Mouse (Mus musculus): Measurements from ENCODE around the gene Mccc1. TPM values are rescaled to one million over a fixed set of nuclear protein-coding genes. Genes with fewer than 3 reads are reported as not detected.
A peak's percentile ranks its signal among the peaks of the same experiment; 100 is the strongest.

Gene Mccc1
- polyA plus RNA-seq, 1 experiment: 24.7 TPM

GRCm38 (mm10) chr3:36004028-36004895 is 3.8 kb upstream of the Mccc1 start:
- Histone ChIP-seq H3K4me3 (ENCODE audit: insufficient read depth, low read length) (no peak overlapping the region), H3K27ac (ENCODE audit: insufficient read depth, low read depth, low read length) (no peak overlapping the region), H3K4me1 (ENCODE audit: control insufficient read depth, insufficient read depth, low read length) (no peaks in the 10 kb centered on the region)
- no peak for TF ChIP-seq CTCF (IDR thresholded peaks at IDR 0.05; ENCODE audit: low read depth, low read length)
- no peak for TF ChIP-seq POLR2A (IDR thresholded peaks at IDR 0.05; ENCODE audit: borderline replicate concordance, low read depth, low read length)

GRCm38 (mm10) chr3:35994552-35995531 is 5.6 kb downstream of the Mccc1 start:
- H3K4me3 ChIP-seq (ENCODE audit: insufficient read depth, low read length): no peak overlapping the region
- no peak overlapping the region for H3K27ac ChIP-seq (ENCODE audit: insufficient read depth, low read depth, low read length)
- TF ChIP-seq POLR2A (IDR thresholded peaks at IDR 0.05; ENCODE audit: borderline replicate concordance, low read depth, low read length): no peak
- no peak for TF ChIP-seq CTCF (IDR thresholded peaks at IDR 0.05; ENCODE audit: low read depth, low read length)
- no peaks in the 10 kb centered on the region for H3K4me1 ChIP-seq (ENCODE audit: control insufficient read depth, insufficient read depth, low read length)

DNA sequence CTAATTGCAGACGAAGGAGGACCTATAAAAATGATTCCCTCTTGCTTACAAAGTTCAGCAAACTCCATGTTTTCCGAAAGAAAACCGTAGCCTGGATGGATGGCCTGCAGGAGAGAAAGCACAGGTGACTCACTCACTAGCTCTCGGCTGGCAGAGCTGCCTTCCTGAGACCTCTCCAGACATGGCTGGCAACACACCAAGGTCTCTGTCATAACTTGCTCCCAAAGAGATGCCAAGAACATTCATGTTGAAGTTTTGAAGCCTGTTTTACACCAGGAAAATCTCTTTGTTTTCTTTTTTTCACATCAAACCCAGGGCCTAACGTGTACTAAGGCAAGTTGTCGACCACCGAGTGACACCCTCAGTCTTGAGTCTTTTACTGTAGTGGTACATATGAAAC is 9.8 kb downstream of the Mccc1 start:
- H3K4me1 ChIP-seq (ENCODE audit: control insufficient read depth, insufficient read depth, low read length): no peaks in the 10 kb centered on the region
- H3K4me3 ChIP-seq (ENCODE audit: insufficient read depth, low read length): no peak overlapping the region
- H3K27ac ChIP-seq (ENCODE audit: insufficient read depth, low read depth, low read length): no peak overlapping the region
- TF ChIP-seq POLR2A (IDR thresholded peaks at IDR 0.05; ENCODE audit: borderline replicate concordance, low read depth, low read length) (no peak), CTCF (IDR thresholded peaks at IDR 0.05; ENCODE audit: low read depth, low read length) (no peak)

DNA sequence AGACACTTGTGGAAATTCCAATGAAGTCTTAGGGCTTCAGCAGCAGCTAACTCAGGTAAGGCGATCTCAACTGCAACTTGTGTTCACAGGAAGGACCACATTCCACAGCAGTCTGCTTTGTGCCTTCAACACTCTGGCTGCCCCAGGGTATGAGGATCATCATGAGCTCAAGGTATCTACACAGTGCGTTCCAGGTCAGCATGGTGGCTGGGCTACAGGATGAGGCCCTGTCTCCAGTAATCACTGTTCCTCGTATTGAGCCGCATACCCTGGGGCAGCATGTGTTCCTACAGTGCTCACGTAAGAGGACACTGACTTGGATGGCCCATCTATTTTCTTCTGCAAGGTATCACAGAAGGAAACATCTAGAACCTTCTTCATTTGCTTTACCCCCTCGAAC is 12.4 kb downstream of the Mccc1 start:
- H3K4me1 ChIP-seq (ENCODE audit: control insufficient read depth, insufficient read depth, low read length): no peaks in the 10 kb centered on the region
- H3K27ac ChIP-seq (ENCODE audit: insufficient read depth, low read depth, low read length): no peak overlapping the region
- no peak overlapping the region for H3K4me3 ChIP-seq (ENCODE audit: insufficient read depth, low read length)
- TF ChIP-seq POLR2A (IDR thresholded peaks at IDR 0.05; ENCODE audit: borderline replicate concordance, low read depth, low read length): no peak
- TF ChIP-seq CTCF (IDR thresholded peaks at IDR 0.05; ENCODE audit: low read depth, low read length): no peak

DNA sequence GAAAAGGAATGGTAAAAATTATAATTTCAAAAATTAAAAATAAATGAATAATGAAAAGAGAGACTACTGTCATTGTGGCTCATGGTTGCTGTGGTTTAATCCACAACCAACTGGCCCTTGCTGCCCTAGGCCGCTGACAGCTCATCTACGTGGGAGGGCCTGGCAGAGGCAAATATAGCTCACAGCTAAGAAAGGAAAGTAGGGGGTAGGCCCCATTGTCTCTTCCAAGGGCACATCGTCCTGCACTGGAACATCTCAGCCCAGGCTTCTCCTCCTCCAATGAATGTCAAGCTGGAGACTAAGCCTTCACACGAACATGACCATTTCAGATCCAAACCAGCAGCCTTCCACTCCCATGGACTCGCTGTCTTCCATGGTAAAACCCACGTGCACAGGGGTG is 14.2 kb downstream of the Mccc1 start:
- no peak overlapping the region for H3K4me3 ChIP-seq (ENCODE audit: insufficient read depth, low read length)
- no peak for TF ChIP-seq CTCF (IDR thresholded peaks at IDR 0.05; ENCODE audit: low read depth, low read length)
- no peak for TF ChIP-seq POLR2A (IDR thresholded peaks at IDR 0.05; ENCODE audit: borderline replicate concordance, low read depth, low read length)
- H3K27ac ChIP-seq (ENCODE audit: insufficient read depth, low read depth, low read length): no peak overlapping the region
- H3K4me1 ChIP-seq (ENCODE audit: control insufficient read depth, insufficient read depth, low read length): no peaks in the 10 kb centered on the region

GRCm38 (mm10) chr3:35973551-35973950 is 26.9 kb downstream of the Mccc1 start:
- TF ChIP-seq POLR2A (IDR thresholded peaks at IDR 0.05; ENCODE audit: borderline replicate concordance, low read depth, low read length) (no peak), CTCF (IDR thresholded peaks at IDR 0.05; ENCODE audit: low read depth, low read length) (peak; percentile 20; the same call in 1 of the 2 replicates)

GRCm38 (mm10) chr3:35972985-35973384 is 27.5 kb downstream of the Mccc1 start:
- no peak overlapping the region for H3K27ac ChIP-seq (ENCODE audit: insufficient read depth, low read depth, low read length)
- H3K4me3 ChIP-seq (ENCODE audit: insufficient read depth, low read length): no peak overlapping the region
- no peaks in the 10 kb centered on the region for H3K4me1 ChIP-seq (ENCODE audit: control insufficient read depth, insufficient read depth, low read length)
- TF ChIP-seq CTCF (IDR thresholded peaks at IDR 0.05; ENCODE audit: low read depth, low read length) (no peak), POLR2A (IDR thresholded peaks at IDR 0.05; ENCODE audit: borderline replicate concordance, low read depth, low read length) (no peak)

More at GRCm38 (mm10) chr3:35973551-35973950, 26.9 kb downstream of the Mccc1 start:
- Histone ChIP-seq H3K4me3 (ENCODE audit: insufficient read depth, low read length) (no peak overlapping the region), H3K4me1 (ENCODE audit: control insufficient read depth, insufficient read depth, low read length) (no peaks in the 10 kb centered on the region), H3K27ac (ENCODE audit: insufficient read depth, low read depth, low read length) (no peak overlapping the region)

DNA sequence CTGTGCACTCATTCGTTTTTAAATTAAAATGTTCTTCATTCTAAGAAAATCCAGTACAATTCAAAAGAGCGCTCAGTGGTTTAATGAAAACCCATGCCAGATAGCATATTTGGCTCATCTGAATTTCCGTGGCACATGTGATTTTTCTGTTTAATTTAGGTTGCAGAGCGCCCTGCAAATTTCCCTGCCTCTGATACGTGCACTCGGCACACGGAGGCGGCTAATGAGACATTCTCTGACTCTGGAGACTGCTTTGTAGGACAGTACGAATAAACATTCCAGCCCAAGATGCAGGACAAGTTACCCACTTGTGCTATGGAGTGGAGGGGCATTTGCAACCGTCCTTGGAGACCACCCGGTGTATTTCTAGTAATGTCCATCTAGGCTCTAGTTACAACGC is 29.3 kb downstream of the Mccc1 start:
- Histone ChIP-seq H3K27ac (ENCODE audit: insufficient read depth, low read depth, low read length) (no peak overlapping the region), H3K4me1 (ENCODE audit: control insufficient read depth, insufficient read depth, low read length) (peaks cover 13% of the 10 kb centered on the region), H3K4me3 (ENCODE audit: insufficient read depth, low read length) (no peak overlapping the region)
- no peak for TF ChIP-seq CTCF (IDR thresholded peaks at IDR 0.05; ENCODE audit: low read depth, low read length)
- TF ChIP-seq POLR2A (IDR thresholded peaks at IDR 0.05; ENCODE audit: borderline replicate concordance, low read depth, low read length): no peak

GRCm38 (mm10) chr3:35970441-35970840 is 30.0 kb downstream of the Mccc1 start:
- Histone ChIP-seq H3K4me1 (ENCODE audit: control insufficient read depth, insufficient read depth, low read length) (peaks cover 13% of the 10 kb centered on the region), H3K27ac (ENCODE audit: insufficient read depth, low read depth, low read length) (no peak overlapping the region), H3K4me3 (ENCODE audit: insufficient read depth, low read length) (no peak overlapping the region)
- TF ChIP-seq CTCF (IDR thresholded peaks at IDR 0.05; ENCODE audit: low read depth, low read length): no peak
- no peak for TF ChIP-seq POLR2A (IDR thresholded peaks at IDR 0.05; ENCODE audit: borderline replicate concordance, low read depth, low read length)

All from bone marrow macrophage, adult 2 months (primary cell).